Mouse (Mus musculus) C2C12 (cell line): ENCODE data around the gene Cmc4. TPM values are rescaled to one million over a fixed set of nuclear protein-coding genes. Genes with fewer than 3 reads are reported as not detected.

ENCODE experiments used
- H3K27me3 ChIP-seq: one replicate; pipeline ENCODE4 v1.6.1; 2011; ENCODE audit not compliant: control insufficient read depth, insufficient read depth, insufficient read length
- H3K36me3 ChIP-seq: one replicate; pipeline ENCODE4 v1.6.1; 2011; ENCODE audit not compliant: control insufficient read depth, insufficient read depth
- H3K4me3 ChIP-seq: one replicate; pipeline ENCODE4 v1.5.1; 2011; ENCODE audit warnings: mild to moderate bottlenecking, control low read depth; ENCODE audit not compliant: poor library complexity, insufficient read depth, severe bottlenecking
- H3K79me2 ChIP-seq: one replicate; pipeline ENCODE4 v1.6.1; 2011; ENCODE audit not compliant: control insufficient read depth, insufficient read depth
- H3K79me3 ChIP-seq: one replicate; pipeline ENCODE4 v1.6.1; 2011; ENCODE audit warnings: low read depth, control low read depth
- H3ac ChIP-seq: one replicate; pipeline ENCODE3; 2011; ENCODE audit warnings: low read depth; ENCODE audit not compliant: control insufficient read depth, insufficient read length
- CEBPB ChIP-seq: IDR thresholded peaks from one replicate; pipeline ENCODE4 v1.6.1; 2011; ENCODE audit warnings: low read depth, mild to moderate bottlenecking, control low read depth, moderate library complexity
- CTCF ChIP-seq: IDR thresholded peaks from one replicate; pipeline ENCODE4 v1.5.1; 2011; ENCODE audit not compliant: control insufficient read depth, insufficient read depth, insufficient read length
- FOSL1 ChIP-seq: IDR thresholded peaks from one replicate; pipeline ENCODE4 v1.8.0; 2011; ENCODE audit warnings: mild to moderate bottlenecking, low read length; ENCODE audit not compliant: poor library complexity, insufficient read depth, severe bottlenecking
- MAX ChIP-seq: IDR thresholded peaks from one replicate; pipeline ENCODE4 v1.6.1; 2011; ENCODE audit warnings: mild to moderate bottlenecking, control low read depth
- MYOD1 ChIP-seq: IDR thresholded peaks from one replicate; pipeline ENCODE4 v1.6.1; 2011; ENCODE audit warnings: low read depth; ENCODE audit not compliant: control insufficient read depth, insufficient read length
- MYOG ChIP-seq: IDR thresholded peaks from one replicate; pipeline ENCODE4 v1.6.1; 2011; ENCODE audit not compliant: control insufficient read depth, insufficient read length; ENCODE audit errors: extremely low read depth
- USF1 ChIP-seq: IDR thresholded peaks from one replicate; pipeline ENCODE4 v1.6.1; 2011; ENCODE audit warnings: low read depth, mild to moderate bottlenecking, control low read depth, moderate library complexity
- polyA plus RNA-seq: library from polyadenylated mRNA; unstranded; fragments of >200 nt; fragmentation: generic; extraction: Trizol; gene quantifications from one replicate; pipeline ENCODE4 v1.2.1, GENCODE M21; 2012; ENCODE audit warnings: missing spikeins

Gene Cmc4
- polyA plus RNA-seq, 1 experiment: 1.6 TPM

DNA sequence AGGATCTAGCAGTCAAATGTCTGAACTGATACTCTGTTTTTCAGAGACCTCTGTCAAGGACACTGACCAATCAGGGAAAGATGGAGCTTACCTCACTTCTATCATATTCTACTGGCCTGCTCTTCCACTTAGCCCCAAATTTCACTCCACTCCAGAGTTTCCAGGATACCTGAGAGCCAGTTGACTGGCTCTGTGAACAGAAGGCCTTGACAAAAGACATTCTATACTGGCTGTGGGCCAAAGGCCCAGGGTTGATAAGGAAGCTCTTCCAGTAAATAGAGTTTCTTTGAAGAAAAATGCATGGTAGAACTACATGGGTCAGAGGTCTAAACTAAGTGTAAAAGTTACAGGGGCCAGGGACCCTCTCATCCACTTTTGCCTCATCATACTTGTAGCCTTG is 46.2 kb downstream of the Cmc4 start:
- H3K27me3 ChIP-seq: no peaks in the 10 kb centered on the region
- no peak for TF ChIP-seq MYOG
- no peak for TF ChIP-seq MYOD1
- TF ChIP-seq MAX: no peak
- TF ChIP-seq CEBPB: no peak
- TF ChIP-seq USF1: no peak
- TF ChIP-seq FOSL1: no peak
- TF ChIP-seq CTCF: no peak
- no peak overlapping the region for H3ac ChIP-seq
- no peaks in the 10 kb centered on the region for H3K79me3 ChIP-seq
- no peaks in the 10 kb centered on the region for H3K36me3 ChIP-seq
- no peak overlapping the region for H3K4me3 ChIP-seq
- H3K79me2 ChIP-seq: no peaks in the 10 kb centered on the region

Other genes with a start within 250 kb of the Cmc4 start
- gene Fundc2, start 34.2 kb downstream of the Cmc4 start, polyA plus RNA-seq: 29.7 TPM
- 0.46 TPM for gene F8, start 34.0 kb downstream of the Cmc4 start, polyA plus RNA-seq
- 0.96 TPM for gene Mtcp1, start within 50 bp of the Cmc4 start, polyA plus RNA-seq
- 6.4 TPM for gene Brcc3, start within 50 bp of the Cmc4 start, polyA plus RNA-seq
- 27.0 TPM for gene Vbp1, start 97.7 kb upstream of the Cmc4 start, polyA plus RNA-seq
- 1.6 TPM for gene Rab39b, start 161.6 kb upstream of the Cmc4 start, polyA plus RNA-seq